Mouse (Mus musculus) kidney, adult 11 months (tissue): ENCODE results near the gene 4930539E08Rik.
A peak's percentile ranks its signal among the peaks of the same experiment; 100 is the strongest.

Experiments used
- DNase-seq: peaks from one replicate; pipeline ENCODE4 v3.0.0; 2022

The 4930539E08Rik gene

DNA sequence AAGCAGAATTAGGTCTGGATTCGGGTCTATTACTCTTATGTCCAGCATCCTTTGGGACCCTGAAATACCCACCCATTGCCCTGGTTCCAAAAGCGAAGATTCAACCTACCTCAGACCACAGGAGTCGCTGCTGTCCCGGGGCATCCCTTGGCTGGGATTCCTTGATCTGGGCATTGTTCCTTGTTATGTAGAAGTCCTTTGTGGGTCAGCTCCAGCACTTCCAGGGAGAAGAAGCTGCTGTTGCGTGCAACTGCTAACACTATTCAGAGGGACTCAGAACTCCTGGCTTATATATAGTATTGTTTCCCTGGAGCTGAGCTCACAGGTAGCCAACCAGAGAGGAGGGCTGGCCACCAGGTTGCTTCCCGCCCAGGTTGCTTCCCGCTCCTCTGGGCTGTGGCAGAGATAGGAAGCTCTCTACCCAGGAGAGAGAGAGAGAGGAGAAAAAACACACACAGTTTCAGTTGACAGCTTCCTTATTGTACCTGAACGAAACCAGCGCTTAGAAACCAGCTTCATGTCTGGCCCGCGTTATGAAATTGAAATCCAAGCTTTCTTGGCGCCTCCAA, at the start of gene 4930539E08Rik:
4930539E08Rik (minus strand) TSS at position 265 of the 569 bp plus-strand sequence.
- DNase-seq: no peak

DNA sequence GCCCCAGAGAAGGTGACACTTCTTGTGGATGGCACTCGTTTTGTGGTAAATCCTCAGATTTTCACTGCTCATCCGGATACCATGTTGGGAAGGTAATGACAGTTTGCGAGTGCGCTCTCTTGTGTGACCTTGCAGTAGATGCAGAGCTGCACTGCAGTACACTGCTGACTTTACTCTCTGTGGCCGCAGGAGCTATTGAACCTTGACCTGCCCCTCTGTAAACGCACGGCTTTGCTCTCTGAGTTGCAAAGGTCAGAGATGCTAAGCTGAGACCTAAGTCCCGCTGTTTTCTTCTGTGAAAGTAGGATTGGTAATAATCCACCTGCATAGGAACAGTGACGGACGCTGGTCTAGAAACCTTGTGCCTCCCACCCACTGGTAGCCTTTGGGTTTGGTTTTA, 46.5 kb upstream of the 4930539E08Rik start:
- peak; percentile 78 for DNase-seq

DNA sequence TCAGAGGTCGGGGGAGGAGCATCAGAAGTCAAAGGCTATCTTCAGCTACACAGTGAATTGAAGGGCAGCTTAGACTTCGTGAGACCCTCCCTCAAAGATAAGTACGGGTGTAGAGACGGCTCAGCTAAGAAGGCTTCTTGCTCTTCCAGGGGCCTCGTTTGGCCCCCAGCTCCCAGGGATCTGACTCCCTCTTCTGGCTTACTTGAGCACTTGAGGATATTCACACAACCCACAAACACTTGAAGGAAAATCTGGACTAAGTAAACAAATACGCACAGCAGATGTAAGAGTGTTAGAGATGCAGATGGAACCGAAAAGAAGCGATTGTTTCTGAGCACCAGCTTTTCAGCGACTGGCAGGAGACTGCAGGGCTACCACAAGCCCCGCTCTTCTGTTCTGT, 45.5 kb upstream of the 4930539E08Rik start:
- no peak for DNase-seq

DNA sequence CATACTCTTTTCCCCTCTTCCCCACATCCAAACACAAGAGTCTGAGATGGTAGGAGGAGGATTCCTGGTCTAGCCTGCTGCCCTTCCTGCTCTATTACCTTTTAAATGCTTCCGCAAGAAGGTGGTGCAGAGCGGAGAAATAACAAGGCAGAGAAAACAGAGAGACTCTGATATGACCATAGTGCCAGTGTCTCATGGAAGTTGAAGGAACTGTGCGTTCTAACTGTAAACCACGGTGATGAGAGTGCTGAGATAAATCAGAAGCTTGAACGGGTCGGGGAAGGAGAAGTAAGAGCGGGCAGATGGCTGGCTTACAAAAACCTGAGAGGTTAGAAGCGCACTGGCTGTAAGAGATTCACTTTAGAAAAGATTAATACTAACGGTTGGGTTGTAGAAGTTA, 39.3 kb upstream of the 4930539E08Rik start:
- DNase-seq: no peak

DNA sequence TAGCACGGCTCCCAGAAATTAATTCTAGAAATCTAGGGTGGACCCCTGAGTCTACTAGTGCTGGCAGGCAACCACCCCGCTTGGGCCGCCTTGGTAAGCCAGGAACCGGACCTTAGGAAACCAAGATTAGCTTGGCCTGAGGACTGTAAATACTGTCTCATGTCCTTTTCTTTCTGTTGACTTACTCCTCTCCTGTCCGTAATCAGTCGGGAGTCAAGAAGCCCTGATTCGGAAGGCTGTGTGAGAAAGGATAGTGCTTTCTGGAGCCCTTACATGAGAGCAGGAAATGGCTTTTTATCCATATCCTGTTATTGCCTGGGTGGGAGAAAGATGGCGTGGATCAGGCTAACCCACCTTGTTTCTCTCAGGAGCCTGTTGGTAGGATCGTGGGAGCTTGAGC, 38.1 kb upstream of the 4930539E08Rik start:
- DNase-seq: no peak

DNA sequence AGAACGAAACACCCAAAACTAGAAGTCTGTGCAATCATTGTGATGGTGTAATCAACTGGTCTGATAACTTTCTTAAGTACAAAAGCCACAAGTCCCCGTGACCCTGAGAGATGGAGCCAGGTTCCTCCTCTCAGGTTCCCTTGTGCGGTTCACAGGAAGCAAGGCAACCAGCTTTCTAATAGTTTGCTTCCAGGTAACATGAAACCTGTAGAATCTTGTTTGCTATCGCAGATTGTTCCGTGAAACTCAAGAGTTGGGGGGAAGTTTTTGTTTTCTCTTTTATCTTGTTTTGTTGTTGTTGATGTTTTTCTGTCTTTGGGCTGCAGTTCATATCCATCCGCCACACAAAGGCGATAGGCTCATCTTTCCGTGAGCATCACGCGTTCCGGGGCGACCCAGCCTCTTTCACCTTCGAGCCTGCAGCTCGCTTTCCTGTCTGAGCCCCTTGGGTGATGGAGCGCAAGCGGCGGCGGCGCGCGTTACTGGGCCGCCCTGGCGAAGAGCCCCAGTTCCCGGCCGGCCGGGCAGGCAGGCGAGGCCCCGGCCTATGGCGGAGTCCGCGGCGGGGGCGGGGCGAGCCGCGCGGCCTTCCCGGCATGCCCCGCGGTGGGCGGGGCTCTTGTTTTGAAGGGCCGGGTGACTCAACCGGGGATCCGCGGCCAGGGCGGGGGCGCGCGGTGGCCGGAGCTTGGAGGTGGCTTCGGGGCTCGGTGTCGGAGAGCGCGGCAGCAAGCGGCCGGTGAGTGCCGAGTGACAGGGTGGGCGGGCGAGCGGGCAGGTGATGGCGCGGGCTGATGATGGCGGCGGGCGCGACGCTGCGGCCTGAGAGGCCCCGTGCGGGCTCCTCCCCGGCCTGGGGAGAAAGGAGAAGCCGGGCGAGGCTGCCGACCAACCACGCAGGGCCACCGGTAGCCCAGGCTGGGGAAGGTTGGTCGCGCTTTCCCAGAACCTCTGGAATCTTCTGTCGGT, 37.0 kb upstream of the 4930539E08Rik start, which contains the start of gene Kctd20:
Kctd20 (plus strand) TSS at position 120 of the 969 bp plus-strand sequence.
- DNase-seq: peak; percentile 92

DNA sequence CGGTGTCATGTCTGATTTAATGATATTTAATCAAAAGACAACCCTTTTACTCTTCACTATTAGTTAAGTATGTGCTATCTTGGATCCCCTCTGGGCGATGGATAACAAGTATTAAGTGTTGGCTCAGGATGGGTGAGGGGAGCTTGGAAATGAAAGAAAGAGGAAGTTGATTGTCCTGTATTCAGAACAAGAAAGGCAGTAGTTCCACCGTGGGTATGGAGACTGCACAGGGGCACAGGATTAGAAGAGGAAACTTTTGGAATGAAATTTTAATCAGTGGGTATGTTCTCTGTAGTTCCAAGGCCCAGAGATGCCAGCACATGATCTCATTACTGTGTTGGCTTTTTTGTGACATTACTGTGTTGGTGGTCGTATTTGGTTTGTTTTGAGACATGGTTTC, 35.6 kb upstream of the 4930539E08Rik start:
- DNase-seq: no peak

DNA sequence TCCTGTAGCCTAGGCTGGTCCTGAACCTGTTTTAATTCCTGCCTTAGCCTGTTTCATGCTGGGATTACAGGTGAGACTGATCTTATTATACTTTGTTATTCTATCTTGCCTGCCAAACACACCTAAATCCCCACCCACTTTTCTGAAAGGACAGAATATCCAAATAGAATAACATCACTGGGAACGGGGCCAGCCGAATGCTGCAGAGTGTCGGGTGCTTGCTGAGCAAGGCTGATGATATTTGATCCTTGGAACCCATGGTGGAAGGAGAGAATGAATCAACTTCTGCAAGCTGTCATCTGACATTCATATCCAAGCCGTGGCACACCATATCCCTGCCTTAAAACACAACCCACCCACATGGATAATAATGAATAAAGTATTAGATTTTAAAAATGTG, 33.5 kb upstream of the 4930539E08Rik start:
- no peak for DNase-seq

DNA sequence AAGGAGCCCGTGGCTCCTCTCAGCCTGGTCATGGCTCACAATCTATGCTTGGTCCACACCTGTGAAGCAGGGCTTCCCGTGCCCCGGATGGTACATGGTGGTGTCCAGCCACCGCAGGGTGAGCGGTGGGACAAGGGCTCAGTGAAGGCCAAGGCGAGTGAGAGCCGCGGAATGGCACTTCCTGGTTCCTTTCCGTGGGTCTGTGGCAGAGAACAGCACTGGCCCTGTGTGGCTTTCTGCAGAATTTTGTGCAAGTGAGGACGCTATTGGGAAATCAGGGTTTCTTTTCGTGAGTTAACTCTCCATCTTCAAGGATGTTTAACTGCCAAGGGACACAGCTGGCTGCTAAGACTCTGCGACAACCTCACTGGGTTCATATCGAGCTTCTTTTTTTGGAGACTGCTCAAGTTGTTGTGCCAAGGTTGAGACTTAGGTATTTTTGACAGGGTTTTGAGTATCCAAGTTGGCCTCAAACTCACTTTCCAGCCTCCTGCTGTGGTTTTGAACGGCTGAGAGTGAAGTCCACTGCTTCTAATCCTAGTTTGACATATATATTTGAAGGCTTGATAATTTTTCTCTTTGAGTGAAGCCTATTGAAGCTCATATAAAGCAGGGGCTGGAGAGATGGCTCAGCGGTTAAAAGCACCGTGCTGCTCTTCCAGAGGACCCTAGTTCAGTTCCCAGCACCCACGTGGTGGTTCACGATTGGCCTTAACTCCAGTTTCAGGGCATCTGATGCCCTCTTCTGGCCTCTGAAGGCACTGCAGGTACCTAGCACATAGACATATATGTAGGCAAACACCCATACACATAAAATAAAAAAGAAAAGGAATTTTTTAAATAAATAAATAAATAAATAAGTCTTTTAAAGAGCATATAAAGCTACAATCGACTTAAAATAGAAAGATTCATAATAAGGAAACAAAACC, 32.2 kb upstream of the 4930539E08Rik start:
- no peak for DNase-seq

DNA sequence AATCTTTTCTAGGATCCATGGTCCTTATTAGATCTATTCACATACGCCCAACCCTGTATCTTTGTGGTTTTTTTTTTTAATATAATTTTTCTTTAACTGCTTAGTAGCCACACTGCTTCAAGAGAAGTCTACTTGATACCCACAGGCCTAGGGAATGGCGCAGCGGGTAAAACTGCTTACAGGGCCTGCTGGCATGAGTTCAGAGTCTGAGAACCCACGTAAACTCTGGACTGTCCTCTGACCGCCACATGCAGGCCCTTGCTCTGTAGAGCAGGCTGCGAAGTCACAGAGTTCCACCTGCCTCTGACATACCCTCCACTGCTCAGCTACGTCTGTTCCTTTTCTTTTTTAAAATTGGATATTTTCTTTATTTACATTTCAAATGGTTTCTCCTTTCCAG, 29.4 kb upstream of the 4930539E08Rik start:
- DNase-seq: peak; percentile 64

DNA sequence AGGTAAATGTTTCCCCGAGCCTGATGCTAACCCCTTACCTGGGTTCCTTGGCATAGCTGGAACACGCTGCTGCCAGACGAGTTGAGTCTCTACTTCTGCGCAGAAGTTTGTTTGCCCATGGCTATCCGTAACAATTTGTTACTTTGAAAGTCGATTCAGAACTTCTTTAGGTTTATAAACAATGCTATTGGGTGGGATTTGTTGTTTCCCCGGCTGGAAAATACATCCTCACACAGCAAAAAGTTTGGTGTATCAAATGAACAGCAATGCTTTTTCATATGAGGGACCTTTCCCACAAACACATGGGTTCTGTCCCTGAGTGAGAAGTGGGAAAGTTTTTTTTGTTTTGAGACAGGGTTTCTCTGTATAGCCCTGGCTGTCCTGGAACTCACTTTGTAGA, 28.6 kb upstream of the 4930539E08Rik start, which contains the start of gene Pxt1:
Pxt1 (minus strand) TSS at position 101 of the 400 bp plus-strand sequence.
- DNase-seq: no peak

DNA sequence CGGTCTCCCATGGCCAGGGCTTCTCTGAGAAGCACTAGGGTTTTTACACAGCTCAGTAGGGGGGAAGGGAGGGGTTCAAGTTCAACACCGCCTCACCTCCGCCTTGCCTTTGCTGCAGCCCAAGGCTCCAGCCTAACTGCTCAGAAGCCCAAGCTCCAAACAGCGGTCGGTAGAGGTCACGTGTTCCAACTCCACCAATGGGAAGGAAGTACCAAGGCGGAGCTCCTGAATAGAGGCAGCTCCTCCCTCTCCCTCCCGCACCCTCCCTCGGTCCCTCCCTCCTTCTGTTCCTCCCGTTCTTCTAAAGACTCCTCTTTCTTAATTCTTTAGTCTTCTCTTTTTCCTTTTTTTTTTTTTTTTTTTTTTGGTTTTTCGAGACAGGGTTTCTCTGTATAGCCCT, 27.0 kb upstream of the 4930539E08Rik start:
- DNase-seq: no peak

DNA sequence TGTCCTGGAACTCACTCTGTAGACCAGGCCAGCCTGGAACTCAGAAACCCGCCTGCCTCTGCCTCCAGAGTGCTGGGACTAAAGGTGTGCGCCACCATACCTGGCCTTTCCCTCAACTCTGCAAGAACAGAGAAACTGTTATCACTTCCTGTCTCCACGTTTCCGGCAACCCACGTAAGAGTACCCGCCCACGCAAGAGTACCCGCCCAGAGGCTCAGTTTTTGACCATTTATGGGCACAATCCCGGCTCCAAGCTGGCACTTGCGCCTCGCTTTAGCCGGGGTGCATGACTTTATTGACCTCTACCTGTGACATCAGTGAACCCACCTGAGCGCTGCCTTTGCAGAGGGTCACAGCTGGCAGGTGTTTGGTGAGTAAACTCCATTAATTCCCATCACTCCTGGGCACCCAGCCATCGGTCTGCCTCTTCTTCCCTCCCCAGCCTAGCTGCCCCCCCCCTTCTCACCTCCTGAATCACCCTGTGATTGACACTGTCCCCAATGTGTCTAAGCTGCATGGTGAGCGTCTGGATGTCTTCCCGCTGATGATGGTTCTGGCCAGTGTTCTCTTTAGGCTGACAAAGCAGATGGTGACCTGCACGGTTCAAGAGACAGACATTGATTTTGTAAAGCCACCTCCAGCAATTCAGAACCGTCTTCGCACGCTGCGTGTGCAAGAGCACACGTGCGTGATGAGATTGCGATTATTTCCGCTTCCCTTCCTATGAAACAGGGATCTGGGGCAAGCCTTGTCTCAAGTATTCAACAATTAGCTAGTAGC, 25.8 kb upstream of the 4930539E08Rik start:
- no peak for DNase-seq

DNA sequence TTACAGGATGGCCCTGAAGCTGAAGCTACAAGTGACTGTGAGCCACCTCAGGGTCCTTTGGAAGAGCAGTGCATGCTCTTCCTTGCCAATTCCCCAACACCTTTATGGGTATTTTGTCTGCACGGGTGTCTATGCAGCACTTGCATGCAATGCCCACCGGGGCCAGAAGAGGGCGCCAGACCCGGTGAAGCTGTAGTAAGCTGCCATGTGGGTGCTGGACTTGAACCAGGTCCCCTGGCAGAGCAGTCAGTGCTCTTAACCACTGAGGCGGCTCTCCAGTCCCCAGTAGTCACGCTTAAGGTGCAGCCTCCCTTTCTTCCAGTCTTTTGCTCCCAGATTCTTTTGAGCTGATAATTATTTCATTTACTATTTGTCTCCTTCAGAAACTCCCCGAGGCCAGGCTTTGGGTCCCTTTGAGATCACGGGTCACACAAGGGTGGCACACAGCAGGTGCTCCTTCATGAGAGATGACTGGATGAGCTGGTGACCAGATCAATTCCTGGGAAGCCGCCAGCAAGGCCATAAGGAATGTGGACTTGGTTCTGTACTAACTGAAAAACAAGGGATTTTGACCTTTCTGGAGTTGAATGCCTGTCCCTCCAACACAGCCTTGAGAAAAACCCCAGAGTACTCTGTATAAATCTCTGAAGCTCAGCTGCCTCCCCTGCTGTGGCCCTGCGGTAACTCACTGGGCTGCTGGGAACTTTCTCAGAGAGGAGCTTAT, 21.7 kb upstream of the 4930539E08Rik start:
- DNase-seq: peak; percentile 84

DNA sequence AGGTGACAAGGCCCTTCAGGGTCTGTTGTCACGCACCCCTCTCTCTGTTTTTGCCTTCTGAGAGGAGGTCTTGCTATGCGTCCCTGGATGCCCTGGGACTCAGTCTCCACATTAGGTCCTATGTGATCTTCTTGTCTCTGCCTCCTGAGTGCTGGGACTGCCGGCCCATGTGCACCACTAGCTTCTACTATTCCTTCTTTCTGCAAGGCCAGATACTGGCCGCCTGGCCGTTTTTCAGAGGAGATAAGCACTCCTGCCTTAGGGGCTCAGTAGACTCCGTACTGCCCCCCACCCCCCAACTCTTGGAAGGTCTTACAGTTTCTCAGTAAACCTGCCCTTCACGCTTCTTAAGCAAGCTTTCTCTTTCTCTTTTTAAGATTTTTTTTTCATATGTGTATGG, 21.0 kb upstream of the 4930539E08Rik start:
- DNase-seq: no peak

DNA sequence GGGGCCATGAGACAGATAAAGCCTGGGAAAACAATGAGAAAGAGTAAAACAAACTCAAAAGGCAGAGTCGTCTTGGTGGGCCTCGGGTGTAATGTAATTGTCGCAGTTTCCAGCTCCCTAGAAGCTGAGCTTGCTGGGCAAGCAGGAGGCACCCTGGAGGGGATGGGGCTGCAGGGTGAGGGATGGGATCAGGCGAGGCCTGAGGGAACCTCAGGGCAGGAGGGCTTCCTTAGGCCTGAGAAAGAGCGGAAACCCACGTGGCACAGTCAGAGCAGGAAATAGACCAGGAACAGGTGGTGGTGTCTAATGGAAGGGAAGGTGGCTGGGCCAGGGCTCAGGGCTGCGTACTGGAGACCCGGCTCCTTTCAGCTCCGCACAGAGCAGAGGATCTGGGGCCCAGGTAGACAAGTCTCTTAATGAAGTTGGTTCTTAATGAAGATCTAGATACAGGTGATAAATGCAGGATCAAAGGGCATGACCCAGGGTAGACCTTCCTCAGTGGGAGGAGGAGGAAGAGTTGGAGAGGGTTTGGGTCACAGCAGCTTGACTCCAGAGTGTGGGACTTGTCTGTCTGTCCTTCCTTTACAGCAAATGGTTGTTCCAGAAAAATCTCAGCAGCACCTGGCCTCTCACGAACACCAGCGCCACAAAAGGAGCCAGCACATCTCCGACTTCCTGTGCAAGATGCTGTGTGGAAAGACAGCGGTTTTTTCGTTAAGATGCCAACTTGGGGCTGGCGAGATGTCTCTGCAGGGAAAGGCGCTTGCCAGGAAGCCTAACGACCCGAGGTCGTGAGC, 19.2 kb upstream of the 4930539E08Rik start:
- no peak for DNase-seq

DNA sequence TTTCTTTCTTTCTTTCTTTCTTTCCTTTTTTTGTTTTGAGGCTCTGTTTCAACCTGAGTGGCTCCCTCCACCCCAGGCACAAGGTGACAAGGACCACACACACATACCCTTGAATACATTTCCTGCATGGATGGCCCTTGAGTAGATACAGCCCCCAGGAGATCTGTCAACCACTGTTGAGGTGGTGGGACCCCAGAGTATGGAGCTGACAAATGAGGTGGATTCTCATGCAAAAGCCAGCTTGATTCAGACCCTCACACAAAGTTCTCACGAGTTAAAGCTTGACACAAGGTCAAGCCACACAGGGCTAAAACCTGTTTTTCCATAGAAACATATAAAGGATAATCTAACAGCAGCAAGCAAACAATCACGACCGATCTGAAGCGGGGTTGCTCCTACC, 17.1 kb upstream of the 4930539E08Rik start:
- DNase-seq: no peak

DNA sequence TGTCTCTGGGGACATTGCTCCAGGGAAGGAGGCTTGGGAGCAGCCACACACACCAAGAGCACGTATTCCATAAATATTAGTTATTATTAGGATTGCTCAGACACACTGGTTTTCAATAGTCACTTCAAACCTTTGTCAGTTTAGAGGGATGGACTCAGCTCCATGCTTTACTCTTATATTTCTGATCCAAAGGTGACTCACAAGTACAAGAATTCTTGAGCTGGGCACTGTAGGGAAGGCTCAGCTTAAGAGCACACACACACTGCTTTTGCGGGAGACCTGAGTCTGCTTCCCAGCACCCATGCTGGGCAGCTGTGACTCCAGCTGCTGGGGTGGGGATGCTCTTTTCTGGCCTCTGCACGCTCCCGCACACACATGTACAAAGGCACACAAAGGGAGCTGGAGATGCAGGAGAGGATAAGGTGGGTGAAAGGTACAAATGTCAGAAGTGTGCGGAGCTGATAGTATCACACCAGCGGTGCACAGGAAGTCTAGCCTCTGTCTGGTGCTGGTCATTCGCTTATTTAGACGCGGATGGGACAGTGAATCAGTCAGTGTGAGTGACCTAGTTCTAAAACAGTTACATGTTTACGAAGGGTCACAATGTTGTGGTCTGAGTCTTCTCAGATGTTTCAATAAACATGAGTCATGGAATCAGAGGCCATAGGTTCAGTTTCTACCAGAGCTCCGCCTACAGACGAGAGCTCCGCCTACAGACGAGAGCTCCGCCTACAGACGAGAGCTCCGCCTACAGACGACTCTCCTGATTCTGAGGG, 16.5 kb upstream of the 4930539E08Rik start:
- DNase-seq: no peak

DNA sequence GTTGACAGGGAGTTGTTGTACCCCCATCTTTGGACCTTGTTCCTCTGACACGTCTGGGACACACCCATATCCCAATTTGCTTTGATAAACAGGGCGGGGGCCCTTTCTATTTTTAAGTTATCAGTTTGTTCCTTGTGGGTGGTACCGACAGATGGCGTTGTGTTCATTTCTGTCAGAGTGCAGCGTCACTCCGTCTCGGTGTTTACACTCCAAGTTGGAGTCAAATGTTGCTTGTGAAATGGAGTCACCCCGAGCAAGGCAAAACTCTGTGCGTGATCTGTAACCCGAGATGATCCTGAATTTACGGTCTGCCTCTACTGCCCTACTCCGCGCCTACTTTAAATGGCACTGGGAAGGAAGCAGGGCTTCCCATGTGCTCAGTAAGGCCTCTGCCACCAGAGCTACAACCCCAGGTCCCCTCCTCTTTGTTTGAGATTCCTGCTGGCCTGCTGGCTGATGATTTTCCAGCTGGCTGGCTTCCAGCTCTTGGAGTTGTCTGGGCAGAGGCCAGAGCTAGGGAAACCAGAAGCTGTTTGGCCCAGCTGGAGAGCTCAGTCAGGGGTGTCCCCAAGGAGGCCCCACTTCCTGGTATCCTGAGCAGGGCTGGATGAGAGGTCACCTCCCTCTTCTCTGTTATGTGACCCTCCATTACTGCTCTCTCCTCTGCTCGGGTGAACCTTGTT, 15.4 kb upstream of the 4930539E08Rik start:
- peak; percentile 93 for DNase-seq
